Mouse (Mus musculus) CH12.LX (cell line): ENCODE measurements around the gene Sap25. TPM values are rescaled to one million over a fixed set of nuclear protein-coding genes. Genes with fewer than 3 reads are reported as not detected.

Experiments used
- DNase-seq: peaks from one replicate; pipeline ENCODE4 v3.0.0-alpha.2; 2013; ENCODE audit errors: extremely low read depth
- H3K27ac ChIP-seq: 2 replicates; pipeline ENCODE4 v1.5.1; 2012; ENCODE audit warnings: low read depth, mild to moderate bottlenecking, control low read depth, moderate library complexity; ENCODE audit not compliant: insufficient read depth
- H3K27me3 ChIP-seq: replicated peaks from 2 replicates; pipeline ENCODE3; 2012; ENCODE audit warnings: inconsistent platforms
- H3K36me3 ChIP-seq, 2 experiments: replicated peaks in 1 of 2; 2 replicates each; pipeline versions ENCODE3 to v1.6.1; 2012; ENCODE audit warnings: inconsistent platforms in 1 of 2, low read length in 1 of 2, mild to moderate bottlenecking in 1 of 2, mixed read lengths in 1 of 2, moderate library complexity in 1 of 2; ENCODE audit not compliant: control insufficient read depth in 1 of 2, insufficient read depth in 1 of 2
- H3K4me1 ChIP-seq, 2 experiments: 2 replicates each; pipeline ENCODE4 v1.6.1; 2012; ENCODE audit warnings: inconsistent platforms in 1 of 2, moderate library complexity in 1 of 2; ENCODE audit not compliant: insufficient read depth in 2 of 2, control insufficient read depth in 1 of 2
- H3K4me2 ChIP-seq: 2 replicates; pipeline ENCODE4 v1.6.1; 2012; ENCODE audit warnings: low read depth, mild to moderate bottlenecking, control low read depth; ENCODE audit not compliant: poor library complexity, insufficient read depth, severe bottlenecking
- H3K4me3 ChIP-seq, 3 experiments: fragments of 150-350 bp in 1 of 3; sonication (generic) in 1 of 3; replicated peaks in 1 of 3; 2 replicates each; pipeline versions ENCODE3 to v1.5.1; 2011 to 2012; ENCODE audit warnings: low read depth in 2 of 3, low read length in 2 of 3, mild to moderate bottlenecking in 2 of 3, moderate library complexity in 2 of 3, control low read depth in 1 of 3, improper control_type of control experiment in 1 of 3, inconsistent platforms in 1 of 3, mixed read lengths in 1 of 3; ENCODE audit not compliant: poor library complexity in 1 of 3
- H3K79me2 ChIP-seq: replicated peaks from 2 replicates; pipeline ENCODE4 v1.6.1; 2012; ENCODE audit warnings: mild to moderate bottlenecking, moderate library complexity; ENCODE audit not compliant: control insufficient read depth, poor library complexity, insufficient read depth, severe bottlenecking; ENCODE audit errors: extremely low read depth
- H3K9ac ChIP-seq: 2 replicates; pipeline ENCODE4 v1.6.1; 2012; ENCODE audit warnings: low read depth, mild to moderate bottlenecking, control low read depth, moderate library complexity; ENCODE audit not compliant: insufficient read depth
- H3K9me3 ChIP-seq: replicated peaks from 2 replicates; pipeline ENCODE3; 2012; ENCODE audit warnings: low read length, inconsistent platforms, mixed read lengths
- CHD2 ChIP-seq: IDR thresholded peaks from 2 replicates; pipeline ENCODE4 v1.6.1; 2011; ENCODE audit warnings: low read length, improper control_type of control experiment
- CTCF ChIP-seq, 2 experiments: IDR thresholded peaks in 1 of 2; conservative IDR thresholded peaks in 1 of 2; 2 replicates each; pipeline ENCODE4 v1.5.1; 2011 to 2012; ENCODE audit warnings: low read depth in 2 of 2, low read length in 2 of 2, improper control_type of control experiment in 1 of 2, inconsistent platforms in 1 of 2, mild to moderate bottlenecking in 1 of 2, moderate library complexity in 1 of 2
- ELF1 ChIP-seq: IDR thresholded peaks from 2 replicates; pipeline ENCODE4 v1.6.1; 2014; ENCODE audit warnings: low read depth, mild to moderate bottlenecking, inconsistent platforms, low read length, improper control_type of control experiment
- EP300 ChIP-seq: IDR thresholded peaks from 2 replicates; pipeline ENCODE4 v1.6.1; 2011; ENCODE audit warnings: low read length, improper control_type of control experiment
- ETS1 ChIP-seq: conservative IDR thresholded peaks from 2 replicates; pipeline ENCODE4 v1.6.1; 2012; ENCODE audit warnings: low read depth, mild to moderate bottlenecking, inconsistent platforms, low read length, improper control_type of control experiment, moderate library complexity
- HCFC1 ChIP-seq: IDR thresholded peaks from 2 replicates; pipeline ENCODE4 v1.6.1; 2012; ENCODE audit warnings: low read depth, mild to moderate bottlenecking, inconsistent platforms, low read length, improper control_type of control experiment
- IRF4 ChIP-seq: IDR thresholded peaks from 2 replicates; pipeline ENCODE4 v1.6.1; 2014; ENCODE audit warnings: low read depth, mild to moderate bottlenecking, inconsistent platforms, low read length, improper control_type of control experiment
- JUN ChIP-seq: IDR thresholded peaks from 2 replicates; pipeline ENCODE4 v1.6.1; 2011; ENCODE audit warnings: low read depth, mild to moderate bottlenecking, low read length, improper control_type of control experiment, moderate library complexity; ENCODE audit not compliant: insufficient read depth
- JUND ChIP-seq: conservative IDR thresholded peaks from 2 replicates; pipeline ENCODE4 v1.6.1; 2011; ENCODE audit warnings: low read depth, low read length, improper control_type of control experiment
- KAT2A ChIP-seq: IDR thresholded peaks from 2 replicates; pipeline ENCODE4 v1.6.1; 2012; ENCODE audit warnings: low read length, improper control_type of control experiment, inconsistent platforms; ENCODE audit not compliant: insufficient replicate concordance
- MAFK ChIP-seq: IDR thresholded peaks from 2 replicates; pipeline ENCODE4 v1.6.1; 2011; ENCODE audit warnings: low read length, improper control_type of control experiment; ENCODE audit not compliant: insufficient replicate concordance
- MXI1 ChIP-seq: IDR thresholded peaks from 2 replicates; pipeline ENCODE4 v1.6.1; 2011; ENCODE audit warnings: mild to moderate bottlenecking, low read depth, low read length, improper control_type of control experiment
- NELFE ChIP-seq: IDR thresholded peaks from 2 replicates; pipeline ENCODE4 v1.6.1; 2011; ENCODE audit warnings: low read depth, low read length, improper control_type of control experiment
- PAX5 ChIP-seq: IDR thresholded peaks from 2 replicates; pipeline ENCODE4 v1.6.1; 2012; ENCODE audit warnings: low read length, inconsistent platforms, mixed read lengths
- POLR2A ChIP-seq: IDR thresholded peaks from 2 replicates; pipeline ENCODE4 v1.6.1; 2011; ENCODE audit warnings: low read depth, mild to moderate bottlenecking, improper control_type of control experiment, low read length
- RAD21 ChIP-seq: IDR thresholded peaks from 2 replicates; pipeline ENCODE4 v1.6.1; 2011; ENCODE audit warnings: low read depth, mild to moderate bottlenecking, low read length, improper control_type of control experiment, moderate library complexity
- RCOR1 ChIP-seq: conservative IDR thresholded peaks from 2 replicates; pipeline ENCODE4 v1.6.1; 2012; ENCODE audit warnings: low read depth, mild to moderate bottlenecking, inconsistent platforms, low read length, improper control_type of control experiment
- SIN3A ChIP-seq: IDR thresholded peaks from 2 replicates; pipeline ENCODE4 v1.6.1; 2012; ENCODE audit warnings: low read length, improper control_type of control experiment, inconsistent platforms
- UBTF ChIP-seq: IDR thresholded peaks from 2 replicates; pipeline ENCODE4 v1.6.1; 2012; ENCODE audit warnings: low read depth, mild to moderate bottlenecking, inconsistent platforms, low read length, improper control_type of control experiment, moderate library complexity
- ZKSCAN1 ChIP-seq: IDR thresholded peaks from 2 replicates; pipeline ENCODE4 v1.6.1; 2012; ENCODE audit warnings: low read depth, inconsistent platforms, low read length, improper control_type of control experiment, borderline replicate concordance
- ZMIZ1 ChIP-seq: IDR thresholded peaks from 2 replicates; pipeline ENCODE4 v1.6.1; 2012; ENCODE audit warnings: low read depth, mild to moderate bottlenecking, inconsistent platforms, low read length, improper control_type of control experiment
- ZNF384 ChIP-seq: IDR thresholded peaks from 2 replicates; pipeline ENCODE4 v1.6.1; 2012; ENCODE audit warnings: low read depth, low read length, improper control_type of control experiment, inconsistent platforms
- dilution Hi-C: fragments of 300-500 bp; cut with MboI; formaldehyde crosslinking; loops from 2 replicates; pipeline ENCODE4 v1.14.3; 2020; ENCODE audit warnings: low sequenced_read_pairs; ENCODE audit not compliant: extremely low pct_unique_long_range_greater_than_20kb, extremely low pct_ligation_motif_present
- in situ Hi-C: fragments of 300-500 bp; cut with MboI; formaldehyde crosslinking; loops from 3 replicates; pipeline ENCODE4 v1.14.3; 2019; ENCODE audit warnings: low sequenced_read_pairs, low pct_ligation_motif_present, low pct_unique_long_range_greater_than_20kb, mixed read lengths
- polyA plus RNA-seq: library from polyadenylated mRNA; unstranded; fragments of >175 nt; gene quantifications from 2 replicates; pipeline ENCODE4 v1.2.1, GENCODE M21; 2012; ENCODE audit warnings: low read depth; ENCODE audit not compliant: insufficient read length
- total RNA-seq, 2 experiments: library from RNA; depleted of rRNA; stranded (reverse); fragments of 300-350 nt in 1 of 2; fragments of >200 nt in 1 of 2; gene quantifications; 2 replicates each; pipeline ENCODE4 v1.2.3; 2012 to 2014

Gene Sap25
- total and polyA plus RNA-seq, 3 experiments, result 2.1 to 16.6 (median 2.4) TPM

DNA sequence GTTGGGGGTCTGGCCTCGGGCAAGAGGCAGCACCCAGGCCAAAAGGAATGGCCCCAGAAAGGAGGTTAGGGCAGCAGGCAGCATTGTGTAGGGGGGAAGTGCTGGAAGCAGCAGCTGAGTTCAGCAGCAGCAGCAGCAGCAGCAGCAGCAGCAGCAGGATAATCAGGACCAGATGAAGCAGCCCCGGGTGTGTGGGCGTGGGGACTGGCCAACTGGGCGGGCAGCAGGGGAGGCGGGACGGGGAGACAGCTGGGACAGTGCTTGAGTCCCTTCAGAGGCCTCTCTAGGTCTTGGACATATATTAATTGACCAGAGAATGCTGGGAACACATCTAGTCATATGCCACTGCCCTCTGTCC lies 29.9 kb upstream of the Sap25 start:
- TF ChIP-seq EP300, result no peak
- no peak for TF ChIP-seq NELFE
- no peak for TF ChIP-seq HCFC1
- no peak for TF ChIP-seq ZMIZ1
- TF ChIP-seq JUN, result no peak
- no peak for TF ChIP-seq ZKSCAN1
- TF ChIP-seq ZNF384, result no peak
- no peak for TF ChIP-seq RAD21
- TF ChIP-seq KAT2A, result no peak
- no peak for TF ChIP-seq SIN3A
- TF ChIP-seq CHD2, result no peak
- no peak for TF ChIP-seq MAFK
- TF ChIP-seq UBTF, result no peak
- TF ChIP-seq RCOR1, result no peak
- Histone ChIP-seq H3K27me3 (no peaks in the 10 kb centered on the region), H3K4me1 (peaks cover 0 to 11% of the 10 kb centered on the region in 2 experiments; a peak in 2 of 4 replicates), H3K36me3 (peaks cover 0 to 24% of the 10 kb centered on the region in 2 experiments), H3K79me2 (no peaks in the 10 kb centered on the region), H3K27ac (no peak overlapping the region), H3K9me3 (no peaks in the 10 kb centered on the region), H3K9ac (no peak overlapping the region), H3K4me3 (no peak overlapping the region), H3K4me2 (no peak overlapping the region)
- no peak for DNase-seq
- dilution Hi-C loops (no loop called here), in situ Hi-C loops (no loop called here)

DNA sequence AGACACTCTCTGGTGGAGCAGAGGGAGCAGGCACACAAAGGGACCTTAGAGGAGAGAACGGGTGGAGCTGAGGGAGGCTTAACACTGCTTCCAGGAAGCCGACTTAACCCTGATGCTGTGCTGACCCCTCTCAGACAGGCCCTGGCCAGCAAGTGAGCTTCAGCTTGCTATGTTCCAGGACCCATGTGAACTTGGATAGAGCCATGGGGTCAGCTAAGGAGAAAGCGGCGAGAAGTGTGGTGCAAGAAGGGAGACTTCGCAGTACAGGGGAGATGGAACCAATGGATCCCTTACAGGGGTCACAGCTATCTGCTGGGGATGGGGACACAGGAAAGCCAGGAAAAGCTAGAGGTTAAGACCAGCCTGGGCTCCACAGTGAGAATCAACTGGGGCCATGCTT lies 28.1 kb upstream of the Sap25 start:
- Histone ChIP-seq H3K4me2 (no peak overlapping the region), H3K36me3 (peaks cover 0 to 9% of the 10 kb centered on the region in 2 experiments), H3K9ac (no peak overlapping the region), H3K4me1 (peaks cover 0 to 11% of the 10 kb centered on the region in 2 experiments; a peak in 2 of 4 replicates), H3K27me3 (no peaks in the 10 kb centered on the region), H3K27ac (no peak overlapping the region), H3K4me3 (no peak overlapping the region), H3K9me3 (no peaks in the 10 kb centered on the region), H3K79me2 (no peaks in the 10 kb centered on the region)
- TF ChIP-seq ZMIZ1 (no peak), CHD2 (no peak), MAFK (no peak), ELF1 (no peak), RAD21 (no peak), EP300 (no peak), IRF4 (no peak), MXI1 (no peak), ETS1 (no peak), UBTF (no peak), CTCF (conservative IDR thresholded peaks at IDR 0.05 in 1 of 2, IDR thresholded peaks at IDR 0.05 in 1 of 2; ENCODE audit: low read depth in 2 of 2, low read length in 2 of 2) (no peak), JUND (no peak), PAX5 (no peak), POLR2A (no peak), SIN3A (no peak)
- DNase-seq, result no peak
- in situ Hi-C loops, result no loop called here
- dilution Hi-C loops, result no loop called here
